Comparison of ENCODE assay signal across 13 mouse cellular contexts in genomic region chr11:46313851-46314250, GRCm38 (mm10). TPM values are rescaled to one million over a fixed set of nuclear protein-coding genes. Genes with fewer than 3 reads are reported as not detected.
A peak's percentile ranks its signal among the peaks of the same experiment; 100 is the strongest.
DNase-seq lines count a peak whose midpoint lies in the region; TF ChIP-seq lines count a peak whose summit lies in the region.
"Had no signal": no experiment of that assay in that cellular context is flagged by ENCODE, and none has a peak within 500 bp of the region (broad histone marks: within the 10 kb centered on the region; RNA-seq: fewer than 3 reads in every experiment).

No protein-coding gene starts in this region.

- peak; percentile 71 to 74 for DNase-seq in right cerebral cortex, adult 2 months (ENCODE audit: low spot score in 2 of 2)
- no peak for DNase-seq in right cerebral cortex, postnatal 4 days
- peak; percentile 64 to 72 for DNase-seq in left cerebral cortex, adult 18-20 months (ENCODE audit: low spot score in 2 of 2)
- DNase-seq in right cerebral cortex, postnatal 25 days = peak; percentile 59
- DNase-seq in adipocyte (ENCODE audit: low spot score) = no peak
- DNase-seq in MN1 (ENCODE audit: low spot score) = no peak
- DNase-seq: adrenal gland, postnatal 25 days; cerebellum, postnatal 10 days; kidney, postnatal 14 days; lung, adult 2 months had no signal

- H3K4me3 ChIP-seq in bone marrow, adult 2 months (replicated peaks; ENCODE audit: control insufficient read depth, low read depth, low read length) = no peak overlapping the region
- H3K4me3 ChIP-seq: hindbrain, embryonic 10.5 days; midbrain, embryonic 12.5 days had no signal

- H3K27ac ChIP-seq in bone marrow, adult 2 months (ENCODE audit: control insufficient read depth, insufficient read depth, low read depth, low read length, poor library complexity) = peak overlapping the region; percentile 0; the same call in 1 of the 2 replicates
- H3K27ac ChIP-seq: hindbrain, embryonic 10.5 days; midbrain, embryonic 12.5 days had no signal

- peaks cover 5% of the 10 kb centered on the region for H3K4me1 ChIP-seq in bone marrow, adult 2 months (ENCODE audit: control insufficient read depth, insufficient read depth, low read length)

- TF ChIP-seq CTCF in bone marrow, adult 2 months (IDR thresholded peaks at IDR 0.05; ENCODE audit: control insufficient read depth, insufficient read depth, low read length) = no peak

- 5% methylated on average over 6 of the region's 6 CpGs for WGBS in bone marrow, adult 2 months

- TF ChIP-seq POLR2A in bone marrow, adult 2 months (IDR thresholded peaks at IDR 0.05; ENCODE audit: borderline replicate concordance, control insufficient read depth, low read depth, low read length) = no peak

RNA-seq across cellular contexts. Expression of gene Cyfip2, which starts 1.2 kb away (rescaled TPM):
- 13.4 and 32.6 TPM in 2 replicates for polyA plus RNA-seq in bone marrow, adult 2 months (2011; ENCODE audit: insufficient read depth, insufficient read length, low replicate concordance, missing spikeins)
- 100 to 1,000 TPM; 619 to 654 TPM for total RNA-seq in left cerebral cortex, adult 18-20 months (2021)

Comparison
In these comparisons a context has a peak if more than half of its experiments do, and no peak if none do; other contexts are left out.
1. DNase-seq: peak in right cerebral cortex, adult 2 months (2 of 2), left cerebral cortex, adult 18-20 months (2 of 2) and right cerebral cortex, postnatal 25 days (single experiment); none in right cerebral cortex, postnatal 4 days (single experiment), adipocyte (single experiment) and MN1 (single experiment).